Mouse (Mus musculus): ENCODE data around the gene Serinc4. TPM values are rescaled to one million over a fixed set of nuclear protein-coding genes. Genes with fewer than 3 reads are reported as not detected.

The Serinc4 gene
- total and polyA plus RNA-seq, 3 experiments = 0.38 to 1.2 TPM; not detected in 1

- no peak for TF ChIP-seq GABPA (IDR thresholded peaks at IDR 0.05; ENCODE audit: low read depth, low read length)
- TF ChIP-seq ZKSCAN1 (IDR thresholded peaks at IDR 0.05; ENCODE audit: low read depth, low read length) = no peak
- TF ChIP-seq MAFK (IDR thresholded peaks at IDR 0.05; ENCODE audit: borderline replicate concordance, low read depth, low read length) = no peak
- TF ChIP-seq MAX (IDR thresholded peaks at IDR 0.05; ENCODE audit: low read length) = no peak
- no peak for TF ChIP-seq BHLHE40 (IDR thresholded peaks at IDR 0.05; ENCODE audit: borderline replicate concordance, low read depth, low read length)
- no peak for TF ChIP-seq SMC3 (IDR thresholded peaks at IDR 0.05; ENCODE audit: low read depth, low read length)
- no peak for TF ChIP-seq ZMIZ1 (IDR thresholded peaks at IDR 0.05; ENCODE audit: low read depth, low read length)
- TF ChIP-seq E2F4 (IDR thresholded peaks at IDR 0.05; ENCODE audit: borderline replicate concordance, low read depth, low read length) = no peak
- TF ChIP-seq USF2 (IDR thresholded peaks at IDR 0.05; ENCODE audit: borderline replicate concordance in 1 of 2, insufficient read depth in 1 of 2, low read depth in 1 of 2, low read length in 2 of 2) = no peak
- no peak for TF ChIP-seq POLR2A (IDR thresholded peaks at IDR 0.05; ENCODE audit: control insufficient read depth in 1 of 2, insufficient read depth in 1 of 2, low read depth in 1 of 2, low read length in 2 of 2, poor library complexity in 1 of 2)
- no peak for TF ChIP-seq ELF1 (IDR thresholded peaks at IDR 0.05; ENCODE audit: low read depth, low read length)
- TF ChIP-seq MYB (IDR thresholded peaks at IDR 0.05; ENCODE audit: low read depth, low read length) = no peak
- TF ChIP-seq TCF12 (IDR thresholded peaks at IDR 0.05; ENCODE audit: low read depth, low read length) = no peak
- no peak for TF ChIP-seq MXI1 (IDR thresholded peaks at IDR 0.05; ENCODE audit: low read depth, low read length)
- no peaks in the 10 kb centered on the region for H3K9me3 ChIP-seq (replicated peaks; ENCODE audit: insufficient read depth, low read length)
- no peak for DNase-seq (ENCODE audit: low read depth, low spot score)
- H3K4me3 ChIP-seq (ENCODE audit: control insufficient read depth in 1 of 2, insufficient read depth in 1 of 2, low read depth in 2 of 2, low read length in 2 of 2) = no peak overlapping the region
- no peaks in the 10 kb centered on the region for H3K27me3 ChIP-seq (ENCODE audit: control insufficient read depth in 1 of 2, insufficient read depth in 2 of 2, low read length in 2 of 2)
- no peak overlapping the region for H3K9ac ChIP-seq (ENCODE audit: control insufficient read depth, low read depth, low read length, poor library complexity, severe bottlenecking)
- H3K4me1 ChIP-seq (ENCODE audit: control insufficient read depth in 1 of 2, insufficient read depth in 2 of 2, low read length in 2 of 2) = peaks cover 0 to 6% of the 10 kb centered on the region in 2 experiments; a peak in 1 of 4 replicates
- H3K79me2 ChIP-seq (ENCODE audit: control insufficient read depth, insufficient read depth, low read length, poor library complexity) = no peaks in the 10 kb centered on the region
- peaks cover 0 to 11% of the 10 kb centered on the region in 2 experiments; a peak in 2 of 4 replicates for H3K36me3 ChIP-seq (ENCODE audit: control insufficient read depth in 1 of 2, insufficient read depth in 2 of 2, low read length in 2 of 2)
- H3K27ac ChIP-seq (ENCODE audit: control insufficient read depth, low read depth, low read length) = no peak overlapping the region
Observed at GRCm38 (mm10) chr2:121439746-121440145, 16.8 kb downstream of the Serinc4 start.

GRCm38 (mm10) chr2:121434854-121435253 is 21.7 kb downstream of the Serinc4 start:
- no peaks in the 10 kb centered on the region for H3K79me2 ChIP-seq (ENCODE audit: control insufficient read depth, insufficient read depth, low read length, poor library complexity)
- no peaks in the 10 kb centered on the region for H3K9me3 ChIP-seq (replicated peaks; ENCODE audit: insufficient read depth, low read length)
- no peak overlapping the region for H3K27ac ChIP-seq (ENCODE audit: control insufficient read depth, low read depth, low read length)
- peak; percentile 69 for DNase-seq (ENCODE audit: low read depth, low spot score)
- no peaks in the 10 kb centered on the region for H3K4me1 ChIP-seq (ENCODE audit: control insufficient read depth in 1 of 2, insufficient read depth in 2 of 2, low read length in 2 of 2)
- peaks cover 2 to 34% of the 10 kb centered on the region in 2 experiments; a peak in 3 of 4 replicates for H3K36me3 ChIP-seq (ENCODE audit: control insufficient read depth in 1 of 2, insufficient read depth in 2 of 2, low read length in 2 of 2)
- TF ChIP-seq CTCF (IDR thresholded peaks at IDR 0.05 in 2 of 3, conservative IDR thresholded peaks at IDR 0.05 in 1 of 3; ENCODE audit: control insufficient read depth in 1 of 3, insufficient read depth in 1 of 3, low read depth in 2 of 3, low read length in 3 of 3, poor library complexity in 1 of 3, severe bottlenecking in 1 of 3) (peak in 2 of 3 experiments; percentile 44 to 65; a peak in 3 of 6 replicates), RAD21 (IDR thresholded peaks at IDR 0.05; ENCODE audit: low read depth, low read length) (peak; percentile 33), POLR2AphosphoS2 (IDR thresholded peaks at IDR 0.05; ENCODE audit: low read length) (no peak), NELFE (IDR thresholded peaks at IDR 0.05; ENCODE audit: low read depth, low read length) (no peak), MYC (IDR thresholded peaks at IDR 0.05; ENCODE audit: low read depth, low read length) (peak; percentile 44; the same call in 1 of the 2 replicates), USF2 (IDR thresholded peaks at IDR 0.05; ENCODE audit: borderline replicate concordance in 1 of 2, insufficient read depth in 1 of 2, low read depth in 1 of 2, low read length in 2 of 2) (no peak), UBTF (IDR thresholded peaks at IDR 0.05; ENCODE audit: borderline replicate concordance, insufficient read depth, low read depth, low read length) (no peak), MAZ (IDR thresholded peaks at IDR 0.05; ENCODE audit: low read depth, low read length) (no peak), HCFC1 (IDR thresholded peaks at IDR 0.05; ENCODE audit: low read depth, low read length) (no peak), GABPA (IDR thresholded peaks at IDR 0.05; ENCODE audit: low read depth, low read length) (no peak), ZNF384 (IDR thresholded peaks at IDR 0.05; ENCODE audit: low read depth, low read length) (peak; percentile 67), SMC3 (IDR thresholded peaks at IDR 0.05; ENCODE audit: low read depth, low read length) (peak; percentile 40), MYB (IDR thresholded peaks at IDR 0.05; ENCODE audit: low read depth, low read length) (no peak), MAX (IDR thresholded peaks at IDR 0.05; ENCODE audit: low read length) (no peak), ZKSCAN1 (IDR thresholded peaks at IDR 0.05; ENCODE audit: low read depth, low read length) (no peak)
- no peaks in the 10 kb centered on the region for H3K27me3 ChIP-seq (ENCODE audit: control insufficient read depth in 1 of 2, insufficient read depth in 2 of 2, low read length in 2 of 2)
- H3K9ac ChIP-seq (ENCODE audit: control insufficient read depth, low read depth, low read length, poor library complexity, severe bottlenecking) = no peak overlapping the region
- H3K4me3 ChIP-seq (ENCODE audit: control insufficient read depth in 1 of 2, insufficient read depth in 1 of 2, low read depth in 2 of 2, low read length in 2 of 2) = no peak overlapping the region
